Mouse (Mus musculus): ENCODE measurements at regions not wholly inside any gene's neighbourhood (a gene's known extent, or its start where the extent isn't known, plus 50 kb on each side); places are given as distances from the start of the nearest gene placed in this dataset.

DNA sequence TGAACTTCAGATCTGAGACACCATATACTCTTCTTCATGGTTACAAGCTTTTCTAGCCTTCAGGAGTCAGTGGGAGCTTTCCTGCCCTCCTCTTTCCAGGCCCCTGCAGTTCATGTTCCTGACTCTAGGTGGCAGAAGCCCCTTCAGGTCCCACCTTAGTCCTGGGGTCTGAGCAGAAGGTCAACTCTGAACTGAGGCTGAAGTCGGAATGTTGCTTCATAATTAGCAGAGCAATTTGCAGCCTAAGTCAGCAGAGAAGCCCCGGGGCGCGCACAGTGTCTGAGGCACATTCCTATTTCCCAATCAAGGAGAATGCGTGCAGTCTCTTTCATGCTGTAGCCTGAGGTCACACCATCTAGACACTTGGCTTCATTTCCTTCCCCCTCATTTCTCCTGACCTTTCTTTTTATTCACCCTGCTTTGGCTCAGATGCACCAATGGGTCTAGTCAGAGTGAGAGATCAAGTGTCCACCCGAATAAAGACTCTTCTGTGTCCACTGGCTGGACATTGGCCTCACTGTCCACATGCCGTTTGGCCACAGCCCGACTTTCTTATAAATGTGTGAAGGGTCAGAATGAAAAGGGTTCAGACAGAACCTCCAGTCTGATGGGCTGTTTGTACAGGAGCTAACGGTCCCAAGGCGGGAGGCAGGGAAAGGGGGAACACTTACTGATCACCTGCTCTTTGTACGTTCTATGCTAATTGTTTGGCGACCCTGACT is 58.4 kb upstream of the Tmem72 start:
- no peak for TF ChIP-seq CTCF (IDR thresholded peaks at IDR 0.05; ENCODE audit: control insufficient read depth, insufficient read depth, insufficient read length)
- TF ChIP-seq MYOG (IDR thresholded peaks at IDR 0.05; ENCODE audit: control insufficient read depth, extremely low read depth, insufficient read length), result no peak
- no peak for TF ChIP-seq CEBPB (IDR thresholded peaks at IDR 0.05; ENCODE audit: low read depth)
